Mouse (Mus musculus) CH12.LX (cell line): Measurements from ENCODE around the gene Olfr860. TPM values are rescaled to one million over a fixed set of nuclear protein-coding genes. Genes with fewer than 3 reads are reported as not detected.

Experiments used
- DNase-seq: peaks from one replicate; pipeline ENCODE4 v3.0.0-alpha.2; 2013; ENCODE audit errors: extremely low read depth
- H3K27ac ChIP-seq: 2 replicates; pipeline ENCODE4 v1.5.1; 2012; ENCODE audit warnings: low read depth, mild to moderate bottlenecking, control low read depth, moderate library complexity; ENCODE audit not compliant: insufficient read depth
- H3K27me3 ChIP-seq: replicated peaks from 2 replicates; pipeline ENCODE3; 2012; ENCODE audit warnings: inconsistent platforms
- H3K36me3 ChIP-seq, 2 experiments: replicated peaks in 1 of 2; 2 replicates each; pipeline versions ENCODE3 to v1.6.1; 2012; ENCODE audit warnings: inconsistent platforms in 1 of 2, low read length in 1 of 2, mild to moderate bottlenecking in 1 of 2, mixed read lengths in 1 of 2, moderate library complexity in 1 of 2; ENCODE audit not compliant: control insufficient read depth in 1 of 2, insufficient read depth in 1 of 2
- H3K4me1 ChIP-seq, 2 experiments: 2 replicates each; pipeline ENCODE4 v1.6.1; 2012; ENCODE audit warnings: inconsistent platforms in 1 of 2, moderate library complexity in 1 of 2; ENCODE audit not compliant: insufficient read depth in 2 of 2, control insufficient read depth in 1 of 2
- H3K4me2 ChIP-seq: 2 replicates; pipeline ENCODE4 v1.6.1; 2012; ENCODE audit warnings: low read depth, mild to moderate bottlenecking, control low read depth; ENCODE audit not compliant: poor library complexity, insufficient read depth, severe bottlenecking
- H3K4me3 ChIP-seq, 3 experiments: fragments of 150-350 bp in 1 of 3; sonication (generic) in 1 of 3; replicated peaks in 1 of 3; 2 replicates each; pipeline versions ENCODE3 to v1.5.1; 2011 to 2012; ENCODE audit warnings: low read depth in 2 of 3, low read length in 2 of 3, mild to moderate bottlenecking in 2 of 3, moderate library complexity in 2 of 3, control low read depth in 1 of 3, improper control_type of control experiment in 1 of 3, inconsistent platforms in 1 of 3, mixed read lengths in 1 of 3; ENCODE audit not compliant: poor library complexity in 1 of 3
- H3K79me2 ChIP-seq: replicated peaks from 2 replicates; pipeline ENCODE4 v1.6.1; 2012; ENCODE audit warnings: mild to moderate bottlenecking, moderate library complexity; ENCODE audit not compliant: control insufficient read depth, poor library complexity, insufficient read depth, severe bottlenecking; ENCODE audit errors: extremely low read depth
- H3K9ac ChIP-seq: 2 replicates; pipeline ENCODE4 v1.6.1; 2012; ENCODE audit warnings: low read depth, mild to moderate bottlenecking, control low read depth, moderate library complexity; ENCODE audit not compliant: insufficient read depth
- H3K9me3 ChIP-seq: replicated peaks from 2 replicates; pipeline ENCODE3; 2012; ENCODE audit warnings: low read length, inconsistent platforms, mixed read lengths
- CHD1 ChIP-seq: IDR thresholded peaks from 2 replicates; pipeline ENCODE4 v1.6.1; 2012; ENCODE audit warnings: low read depth, low read length, improper control_type of control experiment, inconsistent platforms
- CHD2 ChIP-seq: IDR thresholded peaks from 2 replicates; pipeline ENCODE4 v1.6.1; 2011; ENCODE audit warnings: low read length, improper control_type of control experiment
- KAT2A ChIP-seq: IDR thresholded peaks from 2 replicates; pipeline ENCODE4 v1.6.1; 2012; ENCODE audit warnings: low read length, improper control_type of control experiment, inconsistent platforms; ENCODE audit not compliant: insufficient replicate concordance
- MAZ ChIP-seq: IDR thresholded peaks from 2 replicates; pipeline ENCODE4 v1.6.1; 2012; ENCODE audit warnings: low read depth, mild to moderate bottlenecking, inconsistent platforms, low read length, improper control_type of control experiment, moderate library complexity
- MYC ChIP-seq: IDR thresholded peaks from 2 replicates; pipeline ENCODE4 v1.6.1; 2011; ENCODE audit warnings: low read depth, mild to moderate bottlenecking, improper control_type of control experiment, low read length
- RAD21 ChIP-seq: IDR thresholded peaks from 2 replicates; pipeline ENCODE4 v1.6.1; 2011; ENCODE audit warnings: low read depth, mild to moderate bottlenecking, low read length, improper control_type of control experiment, moderate library complexity
- RCOR1 ChIP-seq: conservative IDR thresholded peaks from 2 replicates; pipeline ENCODE4 v1.6.1; 2012; ENCODE audit warnings: low read depth, mild to moderate bottlenecking, inconsistent platforms, low read length, improper control_type of control experiment
- TCF12 ChIP-seq: IDR thresholded peaks from 2 replicates; pipeline ENCODE4 v1.6.1; 2014; ENCODE audit warnings: low read depth, mild to moderate bottlenecking, inconsistent platforms, low read length, improper control_type of control experiment
- USF2 ChIP-seq: conservative IDR thresholded peaks from 2 replicates; pipeline ENCODE4 v1.6.1; 2011; ENCODE audit warnings: low read depth, low read length, improper control_type of control experiment
- ZC3H11A ChIP-seq: IDR thresholded peaks from 2 replicates; pipeline ENCODE4 v1.6.1; 2012; ENCODE audit warnings: low read depth, mild to moderate bottlenecking, inconsistent platforms, low read length, improper control_type of control experiment
- dilution Hi-C: fragments of 300-500 bp; cut with MboI; formaldehyde crosslinking; loops from 2 replicates; pipeline ENCODE4 v1.14.3; 2020; ENCODE audit warnings: low sequenced_read_pairs; ENCODE audit not compliant: extremely low pct_unique_long_range_greater_than_20kb, extremely low pct_ligation_motif_present
- in situ Hi-C: fragments of 300-500 bp; cut with MboI; formaldehyde crosslinking; loops from 3 replicates; pipeline ENCODE4 v1.14.3; 2019; ENCODE audit warnings: low sequenced_read_pairs, low pct_ligation_motif_present, low pct_unique_long_range_greater_than_20kb, mixed read lengths
- polyA plus RNA-seq: library from polyadenylated mRNA; unstranded; fragments of >175 nt; gene quantifications from 2 replicates; pipeline ENCODE4 v1.2.1, GENCODE M21; 2012; ENCODE audit warnings: low read depth; ENCODE audit not compliant: insufficient read length
- total RNA-seq, 2 experiments: library from RNA; depleted of rRNA; stranded (reverse); fragments of 300-350 nt in 1 of 2; fragments of >200 nt in 1 of 2; gene quantifications; 2 replicates each; pipeline ENCODE4 v1.2.3; 2012 to 2014

Olfr860 gene
- total and polyA plus RNA-seq, 3 experiments = not detected

DNA sequence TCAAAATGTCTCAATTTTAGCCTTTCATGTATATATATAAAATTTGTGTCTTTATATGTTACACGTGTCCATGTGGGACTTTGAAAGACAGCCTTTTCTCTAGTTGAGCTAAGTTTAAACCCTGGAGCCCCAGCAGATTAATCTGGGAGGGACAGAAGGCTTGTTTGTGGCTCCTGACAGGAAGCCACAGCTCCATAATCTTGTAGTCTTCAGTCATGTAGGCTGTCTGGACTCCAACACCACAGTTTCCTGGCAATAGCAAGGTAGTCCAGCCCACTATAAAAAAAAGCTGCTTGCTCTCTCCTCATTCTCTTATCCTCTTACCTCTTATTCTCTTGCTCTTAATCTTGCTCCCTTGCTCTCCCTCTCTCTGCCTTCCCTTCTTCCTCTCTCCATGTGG lies 46.5 kb downstream of the Olfr860 start:
- H3K4me3 ChIP-seq = no peak overlapping the region
- no peak for DNase-seq
- H3K27me3 ChIP-seq = no peaks in the 10 kb centered on the region
- TF ChIP-seq MYC (no peak), CHD2 (no peak), RCOR1 (no peak), ZC3H11A (no peak), KAT2A (no peak), USF2 (no peak), CHD1 (no peak), MAZ (no peak), RAD21 (no peak), TCF12 (no peak)
- no peaks in the 10 kb centered on the region for H3K36me3 ChIP-seq
- H3K27ac ChIP-seq = no peak overlapping the region
- no peak overlapping the region for H3K9ac ChIP-seq
- in situ Hi-C loops (no loop called here), dilution Hi-C loops (no loop called here)
- no peak overlapping the region for H3K4me2 ChIP-seq
- H3K9me3 ChIP-seq = no peaks in the 10 kb centered on the region
- no peaks in the 10 kb centered on the region for H3K4me1 ChIP-seq
- no peaks in the 10 kb centered on the region for H3K79me2 ChIP-seq

Other genes with a start within 250 kb of the Olfr860 start
- 12.2 and 15.6 TPM in 2 replicates for gene Zfp317, start 227.6 kb downstream of the Olfr860 start, total RNA-seq (2012; rRNA removed)
- gene Zfp317, start 227.6 kb downstream of the Olfr860 start, total RNA-seq (2014; rRNA removed) = 25.9 and 26.0 TPM in 2 replicates
- 10.2 and 10.7 TPM in 2 replicates for gene Zfp317, start 227.6 kb downstream of the Olfr860 start, polyA plus RNA-seq
- not detected in 2 replicates for gene Olfr857, start 140.3 kb downstream of the Olfr860 start, total RNA-seq (2012; rRNA removed)
- not detected in 2 replicates for gene Olfr857, start 140.3 kb downstream of the Olfr860 start, total RNA-seq (2014; rRNA removed)
- not detected in 2 replicates for gene Olfr857, start 140.3 kb downstream of the Olfr860 start, polyA plus RNA-seq
- gene Olfr58, start 69.5 kb downstream of the Olfr860 start, total RNA-seq (2012; rRNA removed) = not detected in 2 replicates
- not detected in 2 replicates for gene Olfr58, start 69.5 kb downstream of the Olfr860 start, total RNA-seq (2014; rRNA removed)
- not detected in 2 replicates for gene Olfr58, start 69.5 kb downstream of the Olfr860 start, polyA plus RNA-seq
- gene Olfr859, start 44.8 kb downstream of the Olfr860 start, total RNA-seq (2012; rRNA removed) = not detected in 2 replicates
- gene Olfr859, start 44.8 kb downstream of the Olfr860 start, total RNA-seq (2014; rRNA removed) = not detected in 2 replicates
- gene Olfr859, start 44.8 kb downstream of the Olfr860 start, polyA plus RNA-seq = not detected in 2 replicates
- not detected in 2 replicates for gene Olfr862, start 38.3 kb upstream of the Olfr860 start, total RNA-seq (2012; rRNA removed)
- not detected in 2 replicates for gene Olfr862, start 38.3 kb upstream of the Olfr860 start, total RNA-seq (2014; rRNA removed)
- gene Olfr862, start 38.3 kb upstream of the Olfr860 start, polyA plus RNA-seq = not detected in 2 replicates
- gene Olfr77, start 67.1 kb upstream of the Olfr860 start, total RNA-seq (2012; rRNA removed) = 0.34 and 0.46 TPM in 2 replicates
- not detected in 2 replicates for gene Olfr77, start 67.1 kb upstream of the Olfr860 start, total RNA-seq (2014; rRNA removed)
- 0.03 TPM in 1 of 2 replicates, not detected in the other for gene Olfr77, start 67.1 kb upstream of the Olfr860 start, polyA plus RNA-seq
- gene Olfr866, start 178.3 kb upstream of the Olfr860 start, total RNA-seq (2012; rRNA removed) = not detected in 2 replicates
- gene Olfr866, start 178.3 kb upstream of the Olfr860 start, total RNA-seq (2014; rRNA removed) = not detected in 2 replicates
- not detected in 2 replicates for gene Olfr866, start 178.3 kb upstream of the Olfr860 start, polyA plus RNA-seq
- not detected in 2 replicates for gene Olfr867, start 207.8 kb upstream of the Olfr860 start, total RNA-seq (2012; rRNA removed)
- not detected in 2 replicates for gene Olfr867, start 207.8 kb upstream of the Olfr860 start, total RNA-seq (2014; rRNA removed)
- not detected in 2 replicates for gene Olfr867, start 207.8 kb upstream of the Olfr860 start, polyA plus RNA-seq
- gene Olfr868, start 248.9 kb upstream of the Olfr860 start, total RNA-seq (2012; rRNA removed) = not detected in 2 replicates
- gene Olfr868, start 248.9 kb upstream of the Olfr860 start, total RNA-seq (2014; rRNA removed) = not detected in 2 replicates
- gene Olfr868, start 248.9 kb upstream of the Olfr860 start, polyA plus RNA-seq = not detected in 2 replicates